Mouse (Mus musculus): ENCODE results near the gene Camta2.

- TF ChIP-seq GATA1 (IDR thresholded peaks at IDR 0.05; ENCODE audit: borderline replicate concordance, low read length) (no peak), FLI1 (IDR thresholded peaks at IDR 0.05; ENCODE audit: low read length) (no peak)
Observed at GRCm38 (mm10) chr11:70639976-70640375, 47.9 kb downstream of the Camta2 start.

All from megakaryocyte, embryonic 14.5 days (primary cell).